Mouse (Mus musculus) liver, embryonic 16.5 days (tissue): ENCODE results near the gene Mettl24. TPM values are rescaled to one million over a fixed set of nuclear protein-coding genes. Genes with fewer than 3 reads are reported as not detected.
"Not testable (repeated sequence)": the region's sequence is repeated elsewhere in the genome, so short reads cannot be mapped to it uniquely, and the experiment has no call there.

Experiments
- ATAC-seq: fragments of 200-750 bp; cut with Nextera tagmentation; 2 replicates; pipeline ENCODE4 v1.8.0; 2017; ENCODE audit warnings: low read depth, mild to moderate bottlenecking, moderate number of reproducible peaks, moderate library complexity
- H3K27ac ChIP-seq: fragments of 300-500 bp; sonication (generic); 2 replicates; pipeline ENCODE4 v1.5.1; 2014; ENCODE audit warnings: mild to moderate bottlenecking, low read length
- H3K27me3 ChIP-seq: fragments of 300-500 bp; sonication (generic); 2 replicates; pipeline ENCODE4 v1.6.1; 2014; ENCODE audit warnings: low read depth, low read length, mixed read lengths; ENCODE audit not compliant: control insufficient read depth, insufficient read depth
- H3K36me3 ChIP-seq: fragments of 300-500 bp; sonication (generic); 2 replicates; pipeline ENCODE4 v1.6.1; 2014; ENCODE audit warnings: mild to moderate bottlenecking; ENCODE audit not compliant: control insufficient read depth, insufficient read depth
- H3K4me1 ChIP-seq: fragments of 300-500 bp; sonication (generic); 2 replicates; pipeline ENCODE4 v1.6.1; 2014; ENCODE audit warnings: low read depth, low read length, mixed read lengths; ENCODE audit not compliant: control insufficient read depth
- H3K4me2 ChIP-seq: fragments of 300-500 bp; sonication (generic); 2 replicates; pipeline ENCODE4 v1.6.1; 2014; ENCODE audit warnings: low read depth, low read length, mixed read lengths
- H3K4me3 ChIP-seq: fragments of 300-500 bp; sonication (generic); 2 replicates; pipeline ENCODE4 v1.5.1; 2014; ENCODE audit warnings: low read depth, mild to moderate bottlenecking, low read length
- H3K9ac ChIP-seq: fragments of 300-500 bp; sonication (generic); 2 replicates; pipeline ENCODE4 v1.6.1; 2014; ENCODE audit warnings: low read depth, low read length
- H3K9me3 ChIP-seq: fragments of 300-500 bp; sonication (generic); replicated peaks from 2 replicates; pipeline ENCODE4 v1.6.1; 2016; ENCODE audit warnings: low read length; ENCODE audit not compliant: control insufficient read depth
- WGBS: fragments of 180-500 bp; shearing (Covaris S2); extraction: QIAGEN DNeasy Blood & Tissue Kit; methylation state at CpG from one replicate; pipeline ENCODE4 v1.1.7; 2014; ENCODE audit not compliant: insufficient replicate concordance; 5-methylcytosine and 5-hydroxymethylcytosine counted together
- polyA plus RNA-seq: library from polyadenylated mRNA; unstranded; fragments of >200 nt; fragmentation: Nextera tagmentation; extraction: Ambion mirVana; gene quantifications from 2 replicates; pipeline ENCODE4 v1.2.1, GENCODE M21; 2015

The Mettl24 gene
- polyA plus RNA-seq, 1 experiment from 2014 or later: 0.39 TPM

DNA sequence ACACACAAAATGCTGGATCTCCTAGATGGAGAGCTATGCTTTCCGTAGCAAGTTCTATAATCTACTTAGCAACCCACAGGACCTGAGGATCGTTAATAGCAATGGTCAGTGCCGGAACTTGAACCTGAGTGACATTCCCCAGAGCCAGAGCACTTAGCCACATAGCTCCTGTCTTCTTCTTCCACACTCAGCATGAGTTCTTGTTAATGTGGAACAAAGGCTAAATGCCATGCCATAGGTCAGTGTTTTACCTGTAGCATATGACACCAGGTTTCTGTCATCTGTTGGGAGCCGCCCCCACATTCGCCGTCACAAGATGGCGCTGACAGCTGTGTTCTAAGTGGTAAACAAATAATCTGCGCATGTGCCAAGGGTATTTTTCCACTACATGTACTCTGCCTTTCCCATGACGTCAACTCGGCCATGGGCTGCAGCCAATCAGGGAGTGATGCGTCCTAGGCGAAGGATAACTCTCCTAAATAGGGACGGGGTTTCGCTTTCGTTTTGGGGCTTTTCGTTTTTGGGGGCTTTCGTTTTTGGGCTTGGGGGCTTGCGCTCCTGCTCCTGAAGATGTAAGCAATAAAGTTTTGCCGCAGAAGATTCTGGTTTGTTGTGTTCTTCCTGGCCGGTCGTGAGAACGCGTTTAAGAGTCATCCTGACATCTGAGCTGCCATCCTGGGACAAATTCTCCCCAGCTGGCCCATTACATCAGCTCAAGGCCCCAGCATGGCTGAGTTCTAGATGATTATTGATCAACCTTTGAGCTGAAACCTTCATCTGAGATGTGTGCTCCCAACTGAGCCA, 76.5 kb downstream of the Mettl24 start:
- 78% methylated on average over 21 of the region's 23 CpGs for WGBS
- not testable (repeated sequence) for H3K4me3 ChIP-seq, ATAC-seq, H3K9ac ChIP-seq, H3K27ac ChIP-seq, H3K9me3 ChIP-seq, H3K4me1 ChIP-seq, H3K27me3 ChIP-seq, H3K36me3 ChIP-seq, H3K4me2 ChIP-seq

DNA sequence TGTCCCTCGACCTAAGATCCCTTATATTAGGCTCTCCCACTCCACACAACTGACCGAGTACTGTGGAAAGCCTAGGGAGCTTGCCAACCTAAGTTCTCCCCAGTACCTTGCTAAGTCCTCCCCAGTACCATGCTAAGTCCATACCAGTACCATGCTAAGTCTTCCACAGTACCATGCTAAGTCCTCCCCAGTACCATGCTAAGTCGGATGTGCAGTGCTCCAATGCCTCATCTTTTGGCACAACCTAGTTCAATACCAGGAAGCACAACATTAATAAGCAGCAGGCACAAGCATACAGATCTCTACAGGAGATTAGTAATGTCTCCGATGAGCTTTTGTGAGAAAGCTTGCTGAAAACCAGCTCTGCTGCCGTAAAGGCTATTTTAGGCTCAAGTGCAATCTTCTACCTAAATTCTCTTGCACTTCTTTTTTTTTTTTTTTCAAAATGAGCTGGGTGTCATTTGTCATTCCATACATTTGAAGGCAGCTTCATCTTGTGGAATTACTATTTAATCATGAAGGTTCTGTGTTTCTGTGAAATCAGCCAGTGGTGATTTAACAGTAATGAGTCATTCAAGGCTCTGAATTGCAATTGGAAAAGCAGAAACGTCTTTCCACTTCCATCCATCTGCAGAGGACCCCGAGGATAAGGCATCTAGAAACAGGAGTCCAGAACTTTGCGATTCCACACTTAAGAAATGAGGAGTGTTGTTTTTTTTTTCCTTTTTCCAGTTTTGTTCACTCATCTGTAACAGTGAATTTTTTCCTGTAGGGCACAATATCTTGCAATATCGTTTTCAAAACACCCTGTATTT, 77.3 kb downstream of the Mettl24 start:
- Histone ChIP-seq H3K9me3 (no peaks in the 10 kb centered on the region), H3K4me1 (no peaks in the 10 kb centered on the region), H3K4me3 (no peak overlapping the region), H3K27me3 (no peaks in the 10 kb centered on the region), H3K4me2 (no peak overlapping the region), H3K9ac (no peak overlapping the region), H3K27ac (no peak overlapping the region), H3K36me3 (no peaks in the 10 kb centered on the region)
- 58% methylated on average over 9 of the region's 9 CpGs for WGBS
- no peak for ATAC-seq

GRCm38 (mm10) chr10:40761010-40761752, 78.1 kb downstream of the Mettl24 start:
- no peak overlapping the region for H3K4me2 ChIP-seq
- 48% methylated on average over 9 of the region's 9 CpGs for WGBS
- H3K36me3 ChIP-seq: no peaks in the 10 kb centered on the region
- no peak overlapping the region for H3K9ac ChIP-seq
- no peak for ATAC-seq
- H3K27ac ChIP-seq: no peak overlapping the region
- no peak overlapping the region for H3K4me3 ChIP-seq
- H3K9me3 ChIP-seq: no peaks in the 10 kb centered on the region
- H3K27me3 ChIP-seq: no peaks in the 10 kb centered on the region
- no peaks in the 10 kb centered on the region for H3K4me1 ChIP-seq

GRCm38 (mm10) chr10:40762624-40763023, 79.5 kb downstream of the Mettl24 start:
- WGBS: 68% methylated on average over 6 of the region's 6 CpGs
- no peaks in the 10 kb centered on the region for H3K9me3 ChIP-seq
- no peak overlapping the region for H3K4me2 ChIP-seq
- ATAC-seq: no peak
- no peaks in the 10 kb centered on the region for H3K27me3 ChIP-seq
- H3K4me1 ChIP-seq: no peaks in the 10 kb centered on the region
- H3K4me3 ChIP-seq: no peak overlapping the region
- no peaks in the 10 kb centered on the region for H3K36me3 ChIP-seq
- H3K9ac ChIP-seq: no peak overlapping the region
- no peak overlapping the region for H3K27ac ChIP-seq

GRCm38 (mm10) chr10:40763084-40763720, 80.1 kb downstream of the Mettl24 start:
- WGBS: 67% methylated on average over 5 of the region's 5 CpGs
- no peak for ATAC-seq

DNA sequence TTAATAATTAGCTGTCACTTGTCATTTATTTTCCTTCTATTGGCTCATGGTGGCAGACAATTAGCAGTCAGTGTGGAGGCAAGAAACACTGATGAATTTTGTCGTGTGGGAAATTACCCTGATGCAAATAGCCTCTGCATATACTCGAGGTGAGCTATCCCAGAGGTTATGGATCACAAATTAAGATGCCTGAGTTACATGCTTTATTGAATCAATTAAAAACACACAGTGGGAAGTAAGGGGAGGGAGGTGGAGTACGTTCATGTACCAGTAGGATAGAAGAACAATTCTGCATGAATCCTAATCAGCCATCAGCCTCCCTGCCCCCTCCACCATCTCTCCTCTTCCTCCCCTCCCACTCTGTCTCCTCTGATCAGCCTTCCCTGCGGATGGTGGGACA, 89.2 kb downstream of the Mettl24 start:
- 50% methylated on average over 4 of the region's 4 CpGs for whole genome bisulfite sequencing
- Histone ChIP-seq H3K9me3 (no peaks in the 10 kb centered on the region), H3K27me3 (no peaks in the 10 kb centered on the region), H3K9ac (no peak overlapping the region), H3K27ac (no peak overlapping the region), H3K4me3 (no peak overlapping the region), H3K4me2 (no peak overlapping the region), H3K36me3 (no peaks in the 10 kb centered on the region), H3K4me1 (no peaks in the 10 kb centered on the region)
- no peak for ATAC-seq

More at GRCm38 (mm10) chr10:40763084-40763720, 80.1 kb downstream of the Mettl24 start:
- Histone ChIP-seq H3K9ac (no peak overlapping the region), H3K9me3 (no peaks in the 10 kb centered on the region), H3K4me1 (no peaks in the 10 kb centered on the region), H3K36me3 (no peaks in the 10 kb centered on the region), H3K27ac (no peak overlapping the region), H3K4me2 (no peak overlapping the region), H3K27me3 (no peaks in the 10 kb centered on the region), H3K4me3 (no peak overlapping the region)

GRCm38 (mm10) chr10:40775151-40775550, 92.1 kb downstream of the Mettl24 start:
- no peaks in the 10 kb centered on the region for H3K27me3 ChIP-seq
- H3K4me2 ChIP-seq: no peak overlapping the region
- no peaks in the 10 kb centered on the region for H3K36me3 ChIP-seq
- no peak overlapping the region for H3K9ac ChIP-seq
- ATAC-seq: no peak
- no peak overlapping the region for H3K27ac ChIP-seq
- no peak overlapping the region for H3K4me3 ChIP-seq
- WGBS: 61% methylated on average over 11 of the region's 11 CpGs
- H3K9me3 ChIP-seq: no peaks in the 10 kb centered on the region
- no peaks in the 10 kb centered on the region for H3K4me1 ChIP-seq

DNA sequence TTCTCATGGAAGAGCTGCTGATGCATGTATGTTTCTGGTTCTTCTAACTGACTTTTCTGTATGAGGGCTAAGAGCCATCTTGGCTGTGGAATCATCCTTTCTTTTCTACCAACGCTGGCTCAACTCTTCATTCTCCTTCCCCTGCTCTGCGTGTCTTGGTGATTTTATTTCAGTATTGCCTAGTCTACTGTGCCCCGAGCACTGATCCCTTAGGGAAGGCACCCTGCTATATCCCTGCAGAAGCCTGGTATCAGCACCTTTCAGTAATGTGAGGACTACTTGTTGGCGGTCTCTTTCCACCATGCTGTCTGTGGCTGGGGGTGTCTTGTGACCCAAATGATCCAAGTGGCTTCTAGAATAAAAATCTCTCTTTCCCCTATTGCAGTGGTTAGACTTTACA, 92.6 kb downstream of the Mettl24 start:
- Histone ChIP-seq H3K4me1 (no peaks in the 10 kb centered on the region), H3K4me3 (no peak overlapping the region), H3K9me3 (no peaks in the 10 kb centered on the region), H3K27ac (no peak overlapping the region), H3K27me3 (no peaks in the 10 kb centered on the region), H3K9ac (no peak overlapping the region), H3K36me3 (no peaks in the 10 kb centered on the region), H3K4me2 (no peak overlapping the region)
- ATAC-seq: no peak
- 65% methylated on average over 4 of the region's 4 CpGs for WGBS
